Mouse (Mus musculus): ENCODE results near the gene Gm9844. TPM values are rescaled to one million over a fixed set of nuclear protein-coding genes. Genes with fewer than 3 reads are reported as not detected.
"Not testable (repeated sequence)": the region's sequence is repeated elsewhere in the genome, so short reads cannot be mapped to it uniquely, and the experiment has no call there.

Gm9844 gene
- total RNA-seq, 2 experiments from 2014 or later, result not detected

GRCm38 (mm10) chr7:24869532-24870165 lies 7.6 kb downstream of the Gm9844 start, which contains the start of the genes Lypd4 and Dmrtc2:
Lypd4 (minus strand) TSS chr7:24869941.
Dmrtc2 (plus strand) TSS chr7:24870057.
- DNase-seq, result no peak

GRCm38 (mm10) chr7:24877588-24877987 lies 15.6 kb downstream of the Gm9844 start:
- DNase-seq, result no peak

- DNase-seq, result no peak
These were observed 17.6 kb downstream of the Gm9844 start for GRCm38 (mm10) chr7:24879620-24880019.

GRCm38 (mm10) chr7:24882416-24883199 lies 20.6 kb downstream of the Gm9844 start:
- no peak for DNase-seq

GRCm38 (mm10) chr7:24883896-24884692 lies 22.1 kb downstream of the Gm9844 start, which contains the start of gene Rps19:
Rps19 (plus strand) TSS chr7:24884371.
- DNase-seq, result peak; percentile 99

GRCm38 (mm10) chr7:24884693-24885291 lies 22.8 kb downstream of the Gm9844 start:
- no peak for DNase-seq

- no peak for DNase-seq
These were observed 23.7 kb downstream of the Gm9844 start for GRCm38 (mm10) chr7:24885468-24886307.

- no peak for DNase-seq
These were observed 24.3 kb downstream of the Gm9844 start for GRCm38 (mm10) chr7:24886308-24886633.

GRCm38 (mm10) chr7:24887096-24887495 lies 25.1 kb downstream of the Gm9844 start:
- no peak for DNase-seq

GRCm38 (mm10) chr7:24889431-24890220 lies 27.6 kb downstream of the Gm9844 start:
- no peak for DNase-seq

GRCm38 (mm10) chr7:24890281-24891216 lies 28.5 kb downstream of the Gm9844 start:
- peak; percentile 37 for DNase-seq

- DNase-seq, result no peak
These were observed 29.5 kb downstream of the Gm9844 start for GRCm38 (mm10) chr7:24891241-24892124.

GRCm38 (mm10) chr7:24892125-24892583 lies 30.1 kb downstream of the Gm9844 start:
- DNase-seq, result no peak

GRCm38 (mm10) chr7:24895749-24896148 lies 33.7 kb downstream of the Gm9844 start:
- DNase-seq, result not testable (repeated sequence)

GRCm38 (mm10) chr7:24896269-24896668 lies 34.3 kb downstream of the Gm9844 start:
- DNase-seq, result no peak

GRCm38 (mm10) chr7:24897224-24897623 lies 35.2 kb downstream of the Gm9844 start, which contains the start of gene Cd79a:
Cd79a (plus strand) TSS chr7:24897381.
- DNase-seq, result no peak

GRCm38 (mm10) chr7:24897959-24898358 lies 35.9 kb downstream of the Gm9844 start:
- DNase-seq, result no peak

- no peak for DNase-seq
These were observed 39.1 kb downstream of the Gm9844 start for GRCm38 (mm10) chr7:24901114-24901513.
